Mouse (Mus musculus) kidney, adult 2 months (tissue): ENCODE measurements around the gene Slc22a3.

Experiments
- CTCF ChIP-seq: fragments of 200-500 bp; conservative IDR thresholded peaks from 2 replicates; pipeline ENCODE4 v1.5.1; 2011; ENCODE audit warnings: low read depth, mild to moderate bottlenecking, control low read depth, low read length, moderate library complexity, mixed read lengths; ENCODE audit not compliant: insufficient read depth, insufficient read length
- POLR2A ChIP-seq: fragments of 200-500 bp; IDR thresholded peaks from one replicate; pipeline ENCODE4 v1.6.1; 2011; ENCODE audit warnings: low read depth, low read length, control low read depth

GRCm38 (mm10) chr17:12371310-12371925, 136.1 kb downstream of the Slc22a3 start:
- no peak for TF ChIP-seq CTCF
- TF ChIP-seq POLR2A = no peak
